9 mouse cellular contexts compared by ENCODE assay signal in genomic region chr13:40036981-40037765, GRCm38 (mm10).
DNase-seq lines count a peak whose midpoint lies in the region; ATAC-seq lines count a peak whose summit lies in the region.
"Had no signal": no experiment of that assay in that cellular context is flagged by ENCODE, and none has a peak within 500 bp of the region (broad histone marks: within the 10 kb centered on the region; RNA-seq: fewer than 3 reads in every experiment).

No protein-coding gene starts in this region.

- H3K27me3 ChIP-seq in embryonic facial prominence, embryonic 14.5 days (replicated peaks; ENCODE audit: control insufficient read depth, insufficient read depth, low read length) = no peaks in the 10 kb centered on the region
- no peaks in the 10 kb centered on the region for H3K27me3 ChIP-seq in embryonic facial prominence, embryonic 10.5 days (replicated peaks; ENCODE audit: low read depth, poor library complexity, severe bottlenecking)
- H3K27me3 ChIP-seq in kidney, embryonic 14.5 days (ENCODE audit: control insufficient read depth, insufficient read depth, low read length) = no peaks in the 10 kb centered on the region

- no peak overlapping the region for H3K9ac ChIP-seq in embryonic facial prominence, embryonic 14.5 days (ENCODE audit: low read depth, low read length)
- no peak overlapping the region for H3K9ac ChIP-seq in kidney, embryonic 14.5 days (ENCODE audit: low read depth, low read length)

- H3K4me2 ChIP-seq in embryonic facial prominence, embryonic 14.5 days (ENCODE audit: low read depth, low read length) = no peak overlapping the region
- H3K4me2 ChIP-seq in kidney, embryonic 14.5 days (replicated peaks; ENCODE audit: low read depth, low read length) = no peak overlapping the region

- WGBS in embryonic facial prominence, embryonic 14.5 days = 78% methylated on average over 17 of the region's 17 CpGs
- 87% methylated on average over 17 of the region's 17 CpGs for WGBS in embryonic facial prominence, embryonic 10.5 days
- WGBS in kidney, embryonic 14.5 days = 80% methylated on average over 17 of the region's 17 CpGs

- H3K4me1 ChIP-seq in embryonic facial prominence, embryonic 14.5 days (ENCODE audit: control insufficient read depth, insufficient read depth, low read length) = no peaks in the 10 kb centered on the region
- H3K4me1 ChIP-seq in embryonic facial prominence, embryonic 10.5 days = no peaks in the 10 kb centered on the region
- H3K4me1 ChIP-seq in kidney, embryonic 14.5 days (ENCODE audit: control insufficient read depth, insufficient read depth, low read length) = no peaks in the 10 kb centered on the region

- H3K9me3 ChIP-seq in embryonic facial prominence, embryonic 14.5 days (ENCODE audit: control insufficient read depth, low read length) = peaks cover 10% of the 10 kb centered on the region; the same call in 1 of the 2 replicates
- no peaks in the 10 kb centered on the region for H3K9me3 ChIP-seq in embryonic facial prominence, embryonic 10.5 days
- peaks cover 5% of the 10 kb centered on the region; the same call in 1 of the 2 replicates for H3K9me3 ChIP-seq in kidney, embryonic 14.5 days (ENCODE audit: control insufficient read depth, low read length)

- no peak for ATAC-seq in embryonic facial prominence, embryonic 14.5 days (ENCODE audit: low read depth)
- ATAC-seq in erythroblast, adult 5-6 weeks (replicated peaks; ENCODE audit: low FRiP score, poor library complexity, severe bottlenecking) = no peak
- no peak for ATAC-seq in kidney, embryonic 14.5 days (ENCODE audit: low FRiP score, low TSS enrichment)

- peak; percentile 14 for DNase-seq in embryonic facial prominence, embryonic 14.5 days (ENCODE audit: low spot score)
- no peak for DNase-seq in embryonic facial prominence, embryonic 10.5 days (ENCODE audit: low spot score)
- peak; percentile 1 for DNase-seq in NIH3T3 (ENCODE audit: low read depth)
- DNase-seq in fat pad, adult 2 months (ENCODE audit: extremely low read depth, low read depth, low spot score) = peak; percentile 49
- DNase-seq in left cerebral cortex, adult 18-20 months (ENCODE audit: low spot score in 2 of 2) = peak; percentile 25 to 55
- no peak for DNase-seq in gastrocnemius, postnatal 10 days
- DNase-seq: kidney, postnatal 10 days had no signal

- H3K36me3 ChIP-seq in embryonic facial prominence, embryonic 14.5 days (ENCODE audit: control insufficient read depth, insufficient read depth, low read length) = no peaks in the 10 kb centered on the region
- H3K36me3 ChIP-seq in embryonic facial prominence, embryonic 10.5 days (replicated peaks) = no peaks in the 10 kb centered on the region
- no peaks in the 10 kb centered on the region for H3K36me3 ChIP-seq in kidney, embryonic 14.5 days (ENCODE audit: control insufficient read depth, insufficient read depth, low read length)

- H3K27ac ChIP-seq in embryonic facial prominence, embryonic 14.5 days (replicated peaks; ENCODE audit: low read depth, low read length) = no peak overlapping the region
- no peak overlapping the region for H3K27ac ChIP-seq in embryonic facial prominence, embryonic 10.5 days (replicated peaks)
- no peak overlapping the region for H3K27ac ChIP-seq in kidney, embryonic 14.5 days (ENCODE audit: low read depth, low read length)

- H3K4me3 ChIP-seq in embryonic facial prominence, embryonic 14.5 days (ENCODE audit: low read depth, low read length) = no peak overlapping the region
- H3K4me3 ChIP-seq in embryonic facial prominence, embryonic 10.5 days = no peak overlapping the region
- H3K4me3 ChIP-seq in kidney, embryonic 14.5 days (ENCODE audit: low read length) = no peak overlapping the region

Comparison
In these comparisons a context has a peak if more than half of its experiments do, and no peak if none do; other contexts are left out.
1. DNase-seq: peak in embryonic facial prominence, embryonic 14.5 days (single experiment), NIH3T3 (single experiment), fat pad, adult 2 months (single experiment) and left cerebral cortex, adult 18-20 months (2 of 2); none in embryonic facial prominence, embryonic 10.5 days (single experiment) and gastrocnemius, postnatal 10 days (single experiment).